Mouse (Mus musculus): Measurements from ENCODE around the gene Baz2b. TPM values are rescaled to one million over a fixed set of nuclear protein-coding genes. Genes with fewer than 3 reads are reported as not detected.

Baz2b gene
- total RNA-seq, 2 experiments from 2014 or later, result 57.1 to 64.2 TPM

DNA sequence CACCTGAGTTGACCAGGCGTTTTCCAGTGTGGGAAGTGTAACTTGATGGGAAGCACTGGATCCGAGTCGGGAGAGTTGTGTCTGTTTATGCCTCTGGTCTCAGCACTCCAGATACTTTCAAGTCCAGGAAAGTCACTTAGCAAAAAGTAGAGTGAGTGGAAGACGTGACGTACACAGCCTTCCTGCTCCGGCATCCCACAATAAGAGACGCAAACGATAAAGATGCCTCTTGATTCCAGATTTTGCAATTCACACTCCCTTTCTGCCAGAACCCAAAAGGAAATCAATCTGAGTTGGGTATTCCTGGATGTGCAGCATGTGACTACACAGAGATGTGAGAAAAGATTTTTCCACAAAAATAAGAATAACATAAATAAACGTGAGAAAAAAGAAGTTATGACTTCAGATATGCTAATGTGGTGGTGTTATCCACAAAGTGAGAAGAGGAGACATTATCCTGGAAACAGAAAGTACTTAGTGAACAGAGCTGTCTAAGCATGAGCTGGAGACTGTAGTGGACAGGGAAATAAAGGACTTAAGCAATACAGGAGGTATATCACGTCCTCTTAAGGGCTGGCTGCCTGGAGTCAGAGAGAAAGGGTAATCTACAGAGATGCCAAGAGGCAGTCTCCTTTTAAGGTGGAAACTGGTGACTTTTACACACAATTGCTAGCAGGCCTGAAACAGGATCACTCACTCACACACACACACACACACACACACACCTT is 154.7 kb downstream of the Baz2b start:
- DNase-seq (ENCODE audit: low spot score in 2 of 2), result no peak

DNA sequence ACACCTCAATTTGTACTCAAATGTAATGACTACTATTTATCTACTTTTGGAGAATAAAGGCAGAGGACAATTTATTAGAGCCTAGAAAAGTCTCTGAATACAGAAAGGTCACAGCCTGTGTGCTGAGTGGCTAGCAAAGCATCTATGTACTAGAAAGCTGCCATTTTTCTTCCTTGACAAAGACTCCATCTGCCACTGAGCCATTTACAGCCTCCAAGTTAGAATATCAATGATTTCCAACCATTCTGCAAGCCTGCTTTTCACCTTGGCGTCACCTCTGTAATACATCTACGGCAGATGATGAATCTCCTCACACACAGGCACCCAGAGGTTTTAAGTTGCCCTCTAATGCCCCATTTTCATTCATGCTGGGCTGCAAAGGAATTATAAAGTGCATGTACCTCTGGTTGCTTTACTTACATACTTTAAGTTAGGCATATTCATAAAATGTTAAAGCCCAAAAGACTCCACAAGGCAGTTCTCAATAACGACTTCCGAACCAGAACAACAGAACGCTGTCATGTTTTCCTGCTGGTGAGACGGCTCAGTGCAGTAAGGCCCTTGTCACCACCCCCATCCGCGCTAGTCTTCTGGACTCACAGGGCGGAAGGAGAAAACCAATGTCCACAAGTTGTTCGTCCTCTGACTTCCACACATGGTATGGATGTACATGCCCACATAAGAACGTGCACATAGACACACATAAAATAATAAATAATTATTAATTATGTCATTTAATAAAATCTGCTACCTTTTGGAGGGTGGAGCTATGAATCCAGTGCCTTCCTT is 156.2 kb downstream of the Baz2b start:
- no peak for DNase-seq (ENCODE audit: low spot score in 2 of 2)

GRCm38 (mm10) chr2:60050667-60051460 is 158.8 kb downstream of the Baz2b start:
- no peak for DNase-seq (ENCODE audit: low spot score in 2 of 2)

- no peak for DNase-seq (ENCODE audit: low spot score in 2 of 2)
Observed at GRCm38 (mm10) chr2:60049889-60050288, 159.8 kb downstream of the Baz2b start.

DNA sequence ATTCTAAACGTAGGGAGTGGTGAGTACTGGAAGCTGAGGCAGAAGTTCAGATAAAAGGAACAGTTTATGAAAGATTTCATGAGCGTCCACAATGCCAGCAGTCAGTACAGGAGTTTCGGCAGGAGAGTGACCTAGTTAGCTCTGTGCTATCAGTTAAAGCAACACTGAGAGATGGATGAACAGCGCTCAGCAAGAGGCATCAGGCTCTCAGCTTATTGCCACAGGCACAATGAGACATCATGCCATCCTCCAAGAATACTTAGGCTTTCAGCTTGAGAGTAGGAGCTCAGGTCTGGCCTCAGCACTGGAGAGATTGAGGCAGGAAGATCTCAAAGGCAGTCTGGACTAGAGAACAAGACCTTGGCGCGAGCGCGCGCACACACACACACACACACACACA is 160.3 kb downstream of the Baz2b start:
- DNase-seq (ENCODE audit: low spot score in 2 of 2), result no peak

DNA sequence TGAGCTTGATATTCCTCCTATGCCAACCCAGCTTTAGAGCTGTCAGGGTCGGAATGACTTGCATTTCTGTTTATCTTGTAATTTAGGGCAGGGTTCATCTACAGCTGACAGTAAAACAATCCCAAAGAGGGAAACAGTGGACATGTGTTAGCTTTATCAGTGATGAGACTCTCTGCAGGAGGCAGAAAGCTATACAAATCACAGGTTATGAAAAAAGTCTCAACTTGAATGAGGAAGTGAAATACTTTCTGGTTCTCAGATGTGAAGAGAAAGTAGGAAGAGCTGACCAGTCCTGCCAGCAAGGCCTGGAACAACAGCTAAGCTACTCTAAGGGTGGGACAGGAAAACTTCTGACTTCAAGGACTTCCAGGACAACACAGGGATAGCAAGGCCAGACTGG is 163.6 kb downstream of the Baz2b start:
- DNase-seq (ENCODE audit: low spot score in 2 of 2), result no peak

DNA sequence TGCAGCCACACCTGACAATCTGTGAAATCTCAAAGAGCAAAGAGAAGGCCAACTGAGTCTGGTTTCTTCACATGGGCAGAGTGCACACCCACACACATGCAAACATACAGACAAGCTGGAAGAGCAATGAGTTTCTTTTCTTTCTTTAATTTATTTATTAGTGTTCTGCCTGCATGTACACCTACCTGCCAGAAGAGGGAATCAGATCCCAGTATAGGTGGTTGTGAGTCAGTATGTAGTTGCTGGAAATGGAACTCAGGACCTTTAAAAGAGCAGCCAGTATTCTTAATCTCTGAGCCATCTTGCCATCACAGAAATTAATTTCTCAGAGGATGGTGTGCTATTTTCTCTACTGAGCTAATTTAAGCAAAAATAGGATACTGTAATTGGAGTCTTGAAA is 164.7 kb downstream of the Baz2b start:
- no peak for DNase-seq (ENCODE audit: low spot score in 2 of 2)

GRCm38 (mm10) chr2:60044540-60044939 is 165.1 kb downstream of the Baz2b start:
- no peak for DNase-seq (ENCODE audit: low spot score in 2 of 2)

- no peak for DNase-seq (ENCODE audit: low spot score in 2 of 2)
Observed at GRCm38 (mm10) chr2:60042699-60043098, 166.9 kb downstream of the Baz2b start.

DNA sequence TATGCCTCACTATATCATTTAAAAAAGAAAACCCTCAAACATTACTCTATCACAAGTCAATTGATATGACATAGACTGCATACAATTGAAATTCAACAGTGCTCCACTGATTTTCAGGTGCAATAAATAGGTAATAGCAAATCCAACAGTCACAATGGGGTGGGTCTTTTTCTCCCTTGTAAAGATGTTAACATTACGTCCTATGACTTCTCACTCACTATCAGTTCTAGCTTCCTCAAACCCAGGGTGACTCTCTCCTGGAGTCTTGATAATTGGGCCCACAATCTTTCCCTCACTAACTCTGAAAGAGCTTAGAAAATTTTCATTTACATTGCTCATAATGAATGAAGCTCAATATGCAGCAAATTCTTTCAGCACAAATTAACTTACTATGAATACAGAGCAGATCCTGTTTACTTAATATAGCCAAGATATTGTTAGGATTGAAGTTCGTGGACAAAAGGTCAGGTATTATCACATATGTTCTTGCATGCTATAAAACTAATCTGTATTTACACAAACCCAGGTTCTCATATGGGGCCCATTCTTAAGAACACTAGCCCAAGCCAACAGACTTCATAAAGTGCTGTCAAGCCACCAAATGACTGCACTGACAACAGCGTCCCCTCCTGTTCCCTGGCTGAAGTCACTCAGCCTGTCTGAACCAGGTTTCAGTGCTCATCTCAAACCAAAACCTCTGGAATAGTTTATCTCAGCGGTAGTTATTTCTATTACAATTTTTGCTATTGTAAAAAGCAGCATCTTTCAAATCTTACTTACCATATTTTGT is 168.0 kb downstream of the Baz2b start:
- DNase-seq (ENCODE audit: low spot score in 2 of 2), result no peak

- no peak for DNase-seq (ENCODE audit: low spot score in 2 of 2)
Observed at GRCm38 (mm10) chr2:60040162-60040561, 169.5 kb downstream of the Baz2b start.

- no peak for DNase-seq (ENCODE audit: low spot score in 2 of 2)
Observed at GRCm38 (mm10) chr2:60037011-60037551, 172.6 kb downstream of the Baz2b start.

DNA sequence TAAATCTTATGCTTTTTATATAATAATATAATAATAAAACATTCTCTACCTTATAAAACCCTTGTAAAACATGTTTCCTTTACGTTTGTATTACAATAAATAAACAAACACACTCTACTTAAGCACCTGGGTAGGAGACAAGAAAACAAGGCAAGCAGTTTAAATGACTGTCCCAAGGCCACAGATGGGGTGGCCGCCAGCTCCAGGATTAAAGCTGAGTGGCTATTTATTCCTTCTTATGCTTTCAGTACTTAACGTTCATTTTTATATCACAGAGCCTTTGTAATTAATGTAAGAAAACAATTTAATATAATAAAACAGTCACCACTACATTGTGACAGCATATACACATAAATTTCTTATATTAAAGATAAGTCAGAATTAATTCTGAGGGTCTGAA is 173.3 kb downstream of the Baz2b start:
- DNase-seq (ENCODE audit: low spot score in 2 of 2), result no peak

- no peak for DNase-seq (ENCODE audit: low spot score in 2 of 2)
Observed at GRCm38 (mm10) chr2:60030991-60031390, 178.6 kb downstream of the Baz2b start.

DNA sequence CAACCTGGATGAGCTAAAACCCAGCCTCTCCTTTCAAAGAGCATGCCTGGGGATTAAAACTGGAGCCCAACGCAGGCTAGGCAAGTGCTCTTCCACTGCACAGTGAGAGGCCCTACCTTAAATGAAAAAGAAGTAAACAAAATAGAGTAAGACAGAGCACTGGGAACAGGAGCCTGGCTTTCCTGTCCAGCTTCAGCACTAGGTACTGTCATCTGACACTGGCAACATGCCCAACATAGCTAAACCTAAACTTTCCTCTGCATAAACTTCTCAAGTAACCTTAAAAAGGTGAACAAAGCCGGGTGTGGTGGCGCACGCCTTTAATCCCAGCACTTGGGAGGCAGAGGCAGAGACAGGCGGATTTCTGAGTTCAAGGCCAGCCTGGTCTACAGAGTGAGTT is 180.6 kb downstream of the Baz2b start:
- no peak for DNase-seq (ENCODE audit: low spot score in 2 of 2)

- no peak for DNase-seq (ENCODE audit: low spot score in 2 of 2)
Observed at GRCm38 (mm10) chr2:60027166-60027565, 182.5 kb downstream of the Baz2b start.

DNA sequence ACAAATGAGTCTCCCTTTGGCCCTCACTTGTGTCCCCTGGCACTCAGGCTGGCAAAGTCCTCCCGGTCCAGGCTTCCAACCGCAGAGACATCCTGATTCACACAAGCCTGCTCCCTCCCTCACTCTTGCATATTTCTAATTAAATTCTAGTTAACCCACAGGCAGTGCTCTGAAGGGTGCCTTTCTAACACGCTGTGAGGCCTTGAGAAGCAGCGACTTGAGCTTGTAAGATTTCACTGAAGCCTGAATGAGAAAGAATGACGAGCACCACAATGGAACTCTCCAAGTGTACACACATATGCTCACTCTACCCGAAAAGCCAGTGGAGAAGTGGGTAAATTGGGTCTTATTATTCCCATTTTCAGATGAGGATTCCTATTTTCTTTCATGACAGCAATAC is 183.1 kb downstream of the Baz2b start:
- DNase-seq (ENCODE audit: low spot score in 2 of 2), result no peak

GRCm38 (mm10) chr2:60023777-60024176 is 185.9 kb downstream of the Baz2b start:
- no peak for DNase-seq (ENCODE audit: low spot score in 2 of 2)

DNA sequence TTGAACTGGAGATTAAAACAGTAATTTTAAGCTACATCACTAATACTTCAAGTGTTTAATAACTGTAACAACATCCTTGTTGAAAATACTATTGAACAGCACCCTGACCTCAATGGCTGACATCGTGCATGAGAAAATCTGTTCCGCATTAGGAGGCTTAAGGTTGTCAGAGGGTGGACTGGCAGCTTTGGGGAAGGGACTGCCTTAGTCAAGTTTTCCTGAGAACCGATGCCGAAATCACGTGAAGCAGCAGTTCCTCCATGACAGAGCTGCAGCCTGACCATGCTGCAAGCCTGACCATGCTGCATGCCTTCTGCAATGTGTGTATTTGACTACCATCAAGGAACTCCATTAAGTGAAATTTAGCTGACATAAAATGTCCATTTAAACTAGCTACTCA is 188.1 kb downstream of the Baz2b start:
- no peak for DNase-seq (ENCODE audit: low spot score in 2 of 2)

- no peak for DNase-seq (ENCODE audit: low spot score in 2 of 2)
Observed at GRCm38 (mm10) chr2:60021138-60021537, 188.5 kb downstream of the Baz2b start.
